Mouse (Mus musculus) fibroblast of lung, adult 2 months (primary cell): ENCODE data around the gene Rbfox3.

Experiments
- DNase-seq: peaks from one replicate; pipeline ENCODE4 v3.0.0-alpha.2; 2011; ENCODE audit warnings: low read depth

Gene Rbfox3

GRCm38 (mm10) chr11:118724423-118724822, 187.0 kb downstream of the Rbfox3 start:
- no peak for DNase-seq

GRCm38 (mm10) chr11:118723166-118723565, 188.2 kb downstream of the Rbfox3 start:
- DNase-seq, result no peak

- no peak for DNase-seq
Observed at GRCm38 (mm10) chr11:118721898-118722297, 189.5 kb downstream of the Rbfox3 start.

- DNase-seq, result no peak
Observed at GRCm38 (mm10) chr11:118714601-118715524, 196.5 kb downstream of the Rbfox3 start.

DNA sequence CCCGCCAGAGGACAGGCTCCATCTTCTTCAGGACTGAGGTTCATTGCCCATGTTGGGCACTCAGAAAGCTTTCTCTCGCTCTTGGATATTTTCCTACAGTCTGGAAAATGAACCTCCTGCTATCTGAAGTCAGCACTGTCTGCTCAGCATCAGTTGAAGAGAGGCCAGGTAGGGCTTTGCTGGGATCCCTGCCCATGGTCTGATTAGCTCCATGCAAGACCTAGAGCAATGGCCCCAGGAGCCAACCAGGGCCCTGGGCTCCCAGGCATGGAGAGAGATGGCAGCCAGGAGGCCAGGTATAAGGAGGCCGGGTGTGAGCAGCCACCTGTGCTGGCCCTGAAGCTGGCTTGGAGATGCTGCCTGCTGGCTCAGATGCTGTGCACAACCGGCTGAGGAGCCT, 198.6 kb downstream of the Rbfox3 start:
- no peak for DNase-seq

DNA sequence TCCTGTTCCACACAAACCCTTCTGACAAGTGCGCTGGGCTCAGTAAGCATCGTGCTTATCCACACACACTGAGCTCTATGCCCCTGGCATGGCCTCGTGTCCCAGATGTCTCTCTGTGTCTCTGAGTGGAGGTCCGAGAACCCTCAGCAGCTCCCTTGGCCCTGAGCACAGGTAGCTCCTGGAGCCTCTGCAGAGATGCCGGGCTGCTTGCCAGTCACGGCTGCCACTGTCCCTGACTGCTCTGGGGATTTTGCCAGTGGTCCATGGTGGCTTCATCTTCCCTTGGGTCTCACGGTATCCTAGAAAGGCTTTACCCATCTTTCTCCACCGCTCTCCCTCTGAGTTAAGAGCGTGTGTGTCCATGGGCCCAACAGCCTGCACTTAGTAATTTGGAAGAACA, 199.3 kb downstream of the Rbfox3 start:
- DNase-seq, result no peak

- no peak for DNase-seq
Observed at GRCm38 (mm10) chr11:118710035-118710434, 201.4 kb downstream of the Rbfox3 start.

- no peak for DNase-seq
Observed at GRCm38 (mm10) chr11:118696226-118696930, 215.0 kb downstream of the Rbfox3 start.

- DNase-seq, result no peak
Observed at GRCm38 (mm10) chr11:118693276-118693675, 218.1 kb downstream of the Rbfox3 start.

GRCm38 (mm10) chr11:118690262-118690661, 221.1 kb downstream of the Rbfox3 start:
- no peak for DNase-seq

DNA sequence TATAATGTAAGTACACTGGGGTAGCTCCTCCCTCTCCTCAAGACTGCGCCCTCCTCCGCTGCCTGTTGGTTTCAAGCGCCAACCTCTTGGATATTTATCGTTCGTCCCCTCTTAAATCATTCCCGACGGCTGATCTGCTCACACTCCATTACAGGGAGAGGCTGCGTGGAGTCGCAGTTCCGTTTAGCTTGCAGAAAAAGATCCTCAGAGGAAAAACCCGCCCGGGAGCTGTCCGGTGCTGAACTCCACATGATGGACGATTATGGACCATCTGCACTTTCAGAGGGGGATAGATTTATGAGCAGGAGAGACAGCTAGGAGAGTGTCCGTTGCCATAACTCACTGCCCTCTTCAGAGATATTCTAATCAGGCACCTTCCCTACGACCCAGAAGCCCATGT, 226.0 kb downstream of the Rbfox3 start:
- DNase-seq, result no peak

DNA sequence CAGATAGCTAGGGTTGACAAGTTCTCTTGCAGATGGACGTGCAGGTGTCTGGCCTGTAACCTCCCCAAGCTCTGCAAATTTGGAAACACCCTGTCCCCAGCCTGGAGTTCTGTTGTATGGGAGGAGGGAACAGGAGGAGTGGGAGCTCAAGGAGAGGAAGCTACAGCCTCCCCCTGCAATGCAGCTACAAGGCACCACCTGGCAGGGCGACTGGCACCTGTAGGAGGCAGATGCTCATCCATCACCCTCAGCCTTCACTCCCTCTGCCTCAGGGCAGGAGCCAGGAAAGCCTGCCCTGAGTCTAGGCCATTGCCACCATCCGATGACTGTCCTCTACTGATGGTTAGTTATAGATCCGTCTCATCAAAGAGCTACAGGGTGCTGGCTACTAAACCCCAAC, 226.7 kb downstream of the Rbfox3 start:
- no peak for DNase-seq

DNA sequence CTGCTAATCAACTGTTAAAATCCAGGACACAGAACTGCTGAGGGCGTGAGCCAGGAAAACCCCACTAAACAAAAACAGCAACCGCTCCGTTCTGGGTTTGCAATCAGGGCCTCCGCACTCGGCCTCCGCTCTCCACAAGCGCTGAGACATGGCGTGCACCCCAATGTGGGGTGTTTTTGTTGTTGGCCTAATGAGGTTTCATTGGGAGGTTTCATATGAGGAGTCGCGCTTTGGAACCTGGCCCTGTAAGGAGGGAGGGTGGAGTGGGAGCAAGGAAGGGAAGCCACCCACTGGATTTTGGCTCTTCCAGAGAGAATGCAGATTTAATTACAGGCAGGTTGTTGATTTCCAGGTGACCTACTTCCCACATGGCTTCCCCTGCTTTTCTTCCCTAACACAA, 230.7 kb downstream of the Rbfox3 start:
- DNase-seq, result no peak

- no peak for DNase-seq
Observed at GRCm38 (mm10) chr11:118679736-118680410, 231.5 kb downstream of the Rbfox3 start.

- DNase-seq, result no peak
Observed at GRCm38 (mm10) chr11:118678515-118679104, 232.8 kb downstream of the Rbfox3 start.

DNA sequence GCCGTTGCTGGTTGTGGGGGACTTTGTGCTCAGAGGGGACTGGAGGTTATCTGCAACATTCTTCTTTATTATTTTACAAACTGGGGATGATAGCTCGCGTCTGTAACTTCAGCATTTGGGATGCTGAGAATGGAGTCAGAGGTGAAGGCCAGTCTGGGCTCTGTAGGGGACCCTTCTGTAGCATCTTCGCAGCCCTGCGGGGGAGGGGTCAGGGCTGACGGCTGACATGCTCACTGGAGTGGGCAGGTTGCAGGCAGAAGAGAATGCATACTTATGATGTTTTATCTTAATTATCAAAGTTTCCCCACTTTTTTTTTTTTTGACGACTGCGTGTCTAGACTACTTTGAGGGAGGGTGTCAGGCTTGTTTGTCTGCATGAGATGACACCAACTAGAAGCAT, 234.1 kb downstream of the Rbfox3 start:
- no peak for DNase-seq

GRCm38 (mm10) chr11:118676364-118676763, 235.0 kb downstream of the Rbfox3 start:
- no peak for DNase-seq

- DNase-seq, result no peak
Observed at GRCm38 (mm10) chr11:118671958-118672357, 239.4 kb downstream of the Rbfox3 start.

GRCm38 (mm10) chr11:118671216-118671615, 240.2 kb downstream of the Rbfox3 start:
- no peak for DNase-seq

DNA sequence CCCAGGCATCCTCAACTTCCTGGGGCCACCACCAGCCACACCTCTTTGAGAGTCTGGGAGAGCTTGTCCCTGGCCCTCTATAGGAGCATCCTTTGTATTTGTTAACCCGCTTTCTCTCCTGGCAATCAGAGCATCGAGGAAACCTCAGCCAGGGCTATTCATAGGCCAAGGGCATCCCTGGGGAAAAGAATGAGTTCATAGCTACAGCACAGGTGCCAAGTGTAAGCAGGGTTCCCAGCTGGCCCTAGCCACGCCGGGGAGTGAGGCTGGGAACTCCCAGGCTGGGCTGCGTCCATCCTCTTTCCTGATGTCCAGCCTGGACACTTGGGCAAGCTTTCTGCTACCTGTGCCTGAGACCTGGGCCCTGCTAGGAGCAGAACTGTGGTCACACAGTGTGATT, 241.6 kb downstream of the Rbfox3 start:
- no peak for DNase-seq

DNA sequence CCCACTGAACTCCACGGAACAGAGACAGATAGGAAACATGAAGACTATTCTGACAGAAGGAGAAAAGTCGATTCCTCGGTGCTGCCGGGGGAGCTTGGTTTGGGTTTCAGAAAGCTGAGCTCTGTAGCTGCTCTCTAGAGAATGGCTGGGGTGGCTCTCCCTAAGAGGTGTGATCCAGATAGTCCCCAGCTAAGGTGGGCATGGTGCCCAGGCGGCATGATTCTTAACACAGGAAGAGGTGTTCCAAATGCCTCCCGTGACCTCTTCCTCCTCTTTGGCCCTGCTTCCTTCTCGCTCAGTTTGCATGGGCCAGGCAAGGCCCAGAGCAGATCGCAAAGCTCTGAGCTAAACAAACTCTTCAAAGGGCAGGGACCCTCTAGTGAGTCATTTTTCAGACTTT, 243.0 kb downstream of the Rbfox3 start:
- DNase-seq, result no peak

DNA sequence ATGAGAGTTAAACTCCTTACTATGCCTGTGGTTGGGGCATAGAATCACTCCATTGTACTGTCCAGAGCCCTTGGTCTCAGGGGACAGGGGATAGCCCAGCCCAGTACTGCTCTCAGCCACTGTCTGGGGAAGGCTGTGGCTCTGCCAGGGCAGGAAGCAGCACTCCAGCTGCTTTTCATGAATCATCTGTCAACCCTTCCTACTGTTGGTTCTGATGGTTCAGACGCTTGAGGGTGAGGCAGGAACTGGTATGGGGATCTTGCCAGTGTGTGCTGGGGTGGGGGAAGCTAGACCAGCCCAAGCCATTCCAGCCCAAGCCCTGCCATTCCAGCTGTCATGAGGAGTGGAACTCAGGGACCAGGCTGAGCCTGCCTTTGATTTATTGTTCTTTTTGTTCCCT, 243.5 kb downstream of the Rbfox3 start:
- no peak for DNase-seq
